Mouse (Mus musculus) thymus, postnatal 25 days (tissue): ENCODE measurements at regions not wholly inside any gene's neighbourhood (a gene's known extent, or its start where the extent isn't known, plus 50 kb on each side); places are given as distances from the start of the nearest gene placed in this dataset.
A peak's percentile ranks its signal among the peaks of the same experiment; 100 is the strongest.
"Not testable (repeated sequence)": the region's sequence is repeated elsewhere in the genome, so short reads cannot be mapped to it uniquely, and the experiment has no call there.

Experiments
- DNase-seq: peaks from one replicate; pipeline ENCODE4 v3.0.0; 2022

DNA sequence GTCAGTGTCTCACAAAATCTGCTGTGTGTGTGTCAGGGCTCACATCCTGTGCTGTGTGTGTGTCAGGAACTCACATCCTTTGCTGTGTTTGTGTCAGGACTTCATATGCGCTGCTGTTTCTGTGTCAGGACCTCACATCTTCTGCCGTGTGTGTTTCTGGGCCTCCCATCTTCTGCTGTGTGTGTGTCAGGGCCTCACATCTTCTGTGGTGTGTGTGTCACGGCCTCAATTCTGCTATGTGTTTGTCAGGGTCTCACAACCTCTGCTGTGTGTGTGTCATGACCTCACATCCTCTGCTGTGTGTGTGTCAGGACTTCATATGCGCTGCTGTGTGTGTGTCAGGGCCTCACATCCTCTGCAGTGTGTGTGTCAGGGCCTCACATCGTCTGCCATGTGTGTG is 137.5 kb downstream of the Asmt start:
- not testable (repeated sequence) for DNase-seq

DNA sequence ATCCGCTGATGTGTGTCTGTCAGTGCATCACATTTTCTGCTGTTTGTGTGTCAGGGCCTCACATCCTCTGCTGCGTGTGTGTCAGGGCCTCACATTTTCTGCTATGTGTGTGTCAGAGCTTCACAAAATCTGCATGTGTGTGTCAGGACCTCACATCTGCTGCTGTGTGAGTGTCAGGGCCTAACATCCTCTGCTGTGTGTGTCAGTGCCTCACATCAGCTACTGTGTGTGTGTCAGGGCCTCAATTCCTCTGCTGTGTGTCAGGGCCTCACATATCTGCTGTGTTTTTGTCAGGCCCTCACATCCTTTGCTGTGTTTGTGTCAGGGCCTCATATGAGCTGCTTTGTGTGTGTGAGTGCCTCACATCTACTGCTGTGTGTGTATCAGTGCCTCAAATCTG is 142.9 kb downstream of the Asmt start:
- DNase-seq, result no peak

DNA sequence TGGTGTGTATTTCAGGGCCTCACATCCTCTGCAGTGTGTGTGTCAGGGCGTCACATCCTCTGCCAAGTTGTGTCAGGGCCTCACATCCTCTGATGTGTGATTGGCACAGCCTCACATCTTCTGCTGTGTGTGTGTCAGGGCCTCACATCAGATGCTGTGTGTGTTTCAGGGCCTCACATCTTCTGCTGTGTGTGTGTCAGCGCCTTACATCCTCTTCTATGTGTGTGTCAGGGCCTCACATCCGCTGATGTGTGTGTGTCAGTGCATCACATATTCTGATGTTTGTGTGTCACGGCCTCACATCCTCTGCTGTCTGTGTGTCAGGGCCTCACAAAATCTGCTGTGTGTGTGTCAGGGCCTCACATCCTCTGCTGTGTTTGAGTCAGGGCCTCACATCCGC is 168.7 kb downstream of the Asmt start:
- not testable (repeated sequence) for DNase-seq

DNA sequence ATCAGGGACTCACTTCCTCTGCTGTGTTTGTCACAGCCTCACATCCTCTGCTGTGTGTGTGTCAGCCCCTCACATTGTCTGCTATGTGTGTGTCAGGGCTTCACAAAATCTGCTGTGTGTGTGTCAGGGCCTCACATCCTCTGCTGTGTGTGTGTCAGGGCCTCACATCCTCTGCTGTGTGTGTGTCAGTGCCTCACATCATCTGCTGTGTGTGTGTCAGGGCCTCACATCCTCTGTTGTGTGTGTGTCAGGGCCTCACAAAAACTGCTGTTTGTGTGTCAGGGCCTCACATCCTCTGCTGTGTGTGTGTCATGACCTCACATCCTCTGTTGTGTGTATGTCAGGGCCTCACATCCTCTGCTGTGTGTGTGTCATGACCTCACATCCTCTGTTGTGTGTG is 169.1 kb downstream of the Asmt start:
- DNase-seq, result not testable (repeated sequence)

DNA sequence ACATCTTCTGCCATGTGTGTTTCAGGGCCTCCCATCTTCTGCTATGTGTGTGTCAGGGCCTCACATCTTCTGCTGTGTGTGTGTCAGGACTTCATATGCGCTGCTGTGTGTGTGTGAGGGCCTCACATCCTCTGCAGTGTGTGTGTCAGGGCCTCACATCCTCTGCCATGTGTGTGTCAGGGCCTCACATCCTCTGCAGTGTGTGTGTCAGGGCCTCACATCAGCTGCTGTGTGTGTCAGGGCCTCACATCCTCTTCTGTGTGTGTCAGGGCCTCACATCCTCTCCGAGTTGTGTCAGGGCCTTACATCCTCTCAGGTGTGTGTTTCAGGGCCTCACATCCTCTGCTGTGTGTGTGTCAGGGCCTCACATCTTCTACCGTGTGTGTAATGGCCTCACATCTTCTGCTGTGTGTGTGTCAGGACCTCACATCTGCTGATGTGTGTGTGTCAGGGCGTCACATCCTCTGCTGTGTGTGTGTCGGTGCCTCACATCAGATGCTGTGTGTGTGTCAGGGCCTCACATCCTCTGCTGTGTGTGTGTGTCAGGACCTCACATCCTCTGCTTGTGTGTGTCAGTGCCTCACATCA is 170.5 kb downstream of the Asmt start:
- DNase-seq, result not testable (repeated sequence)

DNA sequence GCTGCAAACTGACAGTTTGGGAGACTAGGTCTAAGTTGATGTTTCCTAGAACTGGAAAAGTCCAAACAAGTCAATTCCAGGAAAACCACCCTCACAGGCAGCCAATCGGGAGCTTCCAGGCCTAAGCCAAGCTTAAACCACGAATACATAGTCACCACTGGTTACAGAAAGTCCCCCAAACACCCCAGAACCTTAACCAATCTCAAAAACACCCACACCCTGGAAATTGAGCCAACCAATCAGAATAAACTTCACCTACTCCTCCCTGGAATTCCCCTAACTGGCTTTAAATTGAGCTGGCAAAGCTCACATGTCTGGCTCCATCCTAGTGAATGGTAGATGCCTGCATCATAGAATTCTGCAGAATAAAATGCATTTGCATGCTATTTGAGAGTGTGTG is 204.2 kb downstream of the Asmt start:
- DNase-seq, result not testable (repeated sequence)

DNA sequence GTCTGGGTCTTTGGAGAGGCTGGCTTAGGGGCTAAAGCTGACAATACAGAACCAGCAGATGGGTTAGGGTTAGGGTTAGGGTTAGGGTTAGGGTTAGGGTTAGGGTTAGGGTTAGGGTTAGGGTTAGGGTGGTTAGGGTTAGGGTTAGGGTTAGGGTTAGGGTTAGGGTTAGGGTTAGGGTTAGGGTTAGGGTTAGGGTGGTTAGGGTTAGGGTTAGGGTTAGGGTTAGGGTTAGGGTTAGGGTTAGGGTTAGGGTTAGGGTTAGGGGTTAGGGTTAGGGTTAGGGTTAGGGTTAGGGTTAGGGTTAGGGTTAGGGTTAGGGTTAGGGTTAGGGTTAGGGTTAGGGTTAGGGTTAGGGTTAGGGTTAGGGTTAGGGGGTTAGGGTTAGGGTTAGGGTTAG is 208.4 kb downstream of the Asmt start:
- DNase-seq, result peak; percentile 3
